Mouse (Mus musculus) bone marrow, adult 2 months (tissue): ENCODE results near the gene Gm49339. TPM values are rescaled to one million over a fixed set of nuclear protein-coding genes. Genes with fewer than 3 reads are reported as not detected.
"Not testable (repeated sequence)": the region's sequence is repeated elsewhere in the genome, so short reads cannot be mapped to it uniquely, and the experiment has no call there.

ENCODE experiments used
- H3K27ac ChIP-seq: fragments of 200-500 bp; 2 replicates; pipeline ENCODE4 v1.5.1; 2012; ENCODE audit warnings: low read depth, mild to moderate bottlenecking, control low read depth, inconsistent platforms, low read length; ENCODE audit not compliant: control insufficient read depth, poor library complexity, insufficient read depth
- H3K4me1 ChIP-seq: fragments of 200-500 bp; 2 replicates; pipeline ENCODE4 v1.6.1; 2011; ENCODE audit warnings: low read length; ENCODE audit not compliant: control insufficient read depth, insufficient read depth
- H3K4me3 ChIP-seq: fragments of 200-500 bp; replicated peaks from 2 replicates; pipeline ENCODE3; 2011; ENCODE audit warnings: mild to moderate bottlenecking, low read depth, low read length, control low read depth; ENCODE audit not compliant: control insufficient read depth
- CTCF ChIP-seq: fragments of 200-500 bp; IDR thresholded peaks from 2 replicates; pipeline ENCODE4 v1.5.1; 2011; ENCODE audit warnings: low read length, control low read depth; ENCODE audit not compliant: control insufficient read depth, insufficient read depth
- POLR2A ChIP-seq: fragments of 200-500 bp; IDR thresholded peaks from 2 replicates; pipeline ENCODE4 v1.6.1; 2011; ENCODE audit warnings: low read depth, mild to moderate bottlenecking, control low read depth, low read length, borderline replicate concordance; ENCODE audit not compliant: control insufficient read depth
- WGBS: fragments of 180-500 bp; shearing (Covaris S2); methylation state at CpG from one replicate; pipeline ENCODE4 v1.1.7; 2018; 5-methylcytosine and 5-hydroxymethylcytosine counted together
- polyA plus RNA-seq: library from polyadenylated mRNA; stranded (reverse); fragments of >200 nt; gene quantifications from 2 replicates; pipeline ENCODE4 v1.2.4, GENCODE M21; 2011; ENCODE audit warnings: low replicate concordance; ENCODE audit not compliant: missing spikeins, insufficient read depth, insufficient read length

The Gm49339 gene
- 3.0 TPM in 1 of 2 replicates, not detected in the other for polyA plus RNA-seq

GRCm38 (mm10) chr10:51480397-51480796, at the start of gene Gm49339, which contains the start of gene Lilr4b:
Gm49339 (plus strand) TSS chr10:51480612.
Lilr4b (plus strand) TSS chr10:51480632.
- H3K4me3 ChIP-seq, result peak within 1 kb of the TSS; percentile 53
- not testable (repeated sequence) for H3K27ac ChIP-seq, H3K4me1 ChIP-seq
- 3% methylated on average over 1 of the region's 3 CpGs for WGBS

DNA sequence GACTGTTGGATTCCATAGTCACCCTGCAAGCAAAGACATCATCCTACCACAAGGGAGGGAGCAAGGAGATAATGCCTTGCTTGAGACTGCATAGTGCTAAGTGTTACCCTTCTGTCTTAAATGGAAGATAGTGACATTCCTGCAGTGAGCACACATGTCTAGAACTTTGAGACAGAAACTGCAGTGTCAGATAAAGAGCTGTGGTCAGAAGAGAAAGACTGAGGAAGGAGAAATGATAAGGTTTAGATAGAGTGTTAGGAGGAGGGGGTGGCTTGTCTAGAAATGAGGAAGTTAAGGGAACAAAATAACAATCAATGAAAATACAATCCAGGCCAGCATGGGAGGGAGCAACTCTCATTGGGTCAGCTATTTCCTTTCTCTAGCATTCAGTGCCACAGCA, 47.5 kb upstream of the Gm49339 start:
- no peak overlapping the region for H3K27ac ChIP-seq
- H3K4me1 ChIP-seq, result no peaks in the 10 kb centered on the region; the same call in 1 of the 2 replicates
- no peak overlapping the region for H3K4me3 ChIP-seq
- TF ChIP-seq CTCF (no peak), POLR2A (no peak)

DNA sequence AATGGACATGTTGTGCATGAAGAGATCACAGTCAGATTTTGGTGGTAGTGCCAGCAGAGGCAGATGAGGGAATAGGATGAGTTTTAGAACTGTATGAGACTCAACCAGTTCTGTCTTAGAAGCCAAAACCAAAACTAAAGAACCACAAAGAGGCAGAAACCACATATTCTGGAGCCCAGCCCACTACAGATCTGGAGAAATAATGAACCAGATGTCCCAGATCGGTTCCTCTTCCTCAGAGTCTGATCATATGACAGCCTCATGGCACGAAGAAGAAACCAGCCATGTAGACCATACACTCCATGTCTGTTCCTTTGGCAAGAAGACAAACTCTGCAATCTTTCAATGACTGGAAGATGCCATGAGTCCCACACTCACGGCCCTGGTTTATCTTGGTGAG, 44.7 kb upstream of the Gm49339 start:
- whole genome bisulfite sequencing, result 22% methylated on average over 3 of the region's 3 CpGs
- no peak overlapping the region for H3K27ac ChIP-seq
- H3K4me3 ChIP-seq, result no peak overlapping the region
- TF ChIP-seq POLR2A, result no peak
- TF ChIP-seq CTCF, result no peak
- no peaks in the 10 kb centered on the region; the same call in 1 of the 2 replicates for H3K4me1 ChIP-seq

- no peak for TF ChIP-seq POLR2A
- no peak for TF ChIP-seq CTCF
- WGBS, result 69% methylated on average over 4 of the region's 4 CpGs
- Histone ChIP-seq H3K27ac (no peak overlapping the region), H3K4me1 (peaks cover 2% of the 10 kb centered on the region; the same call in 1 of the 2 replicates), H3K4me3 (no peak overlapping the region)
These were observed 28.8 kb upstream of the Gm49339 start for GRCm38 (mm10) chr10:51451610-51452009.

GRCm38 (mm10) chr10:51453616-51454298, 26.7 kb upstream of the Gm49339 start:
- Histone ChIP-seq H3K4me3 (no peak overlapping the region), H3K27ac (peak overlapping the region; percentile 58; the same call in 1 of the 2 replicates), H3K4me1 (peaks cover 2% of the 10 kb centered on the region; the same call in 1 of the 2 replicates)
- 6% methylated on average over 1 of the region's 1 CpGs for WGBS
- no peak for TF ChIP-seq CTCF
- TF ChIP-seq POLR2A, result no peak

- peak overlapping the region; percentile 58; the same call in 1 of the 2 replicates for H3K27ac ChIP-seq
- no peak overlapping the region for H3K4me3 ChIP-seq
- no peak for TF ChIP-seq POLR2A
- TF ChIP-seq CTCF, result no peak
- WGBS, result 0% methylated on average over 1 of the region's 1 CpGs
- peaks cover 2% of the 10 kb centered on the region; the same call in 1 of the 2 replicates for H3K4me1 ChIP-seq
These were observed 26.0 kb upstream of the Gm49339 start for GRCm38 (mm10) chr10:51454365-51454764.

- H3K4me3 ChIP-seq, result no peak overlapping the region
- WGBS, result 6% methylated on average over 1 of the region's 1 CpGs
- TF ChIP-seq POLR2A (no peak), CTCF (no peak)
- peaks cover 2% of the 10 kb centered on the region; the same call in 1 of the 2 replicates for H3K4me1 ChIP-seq
- H3K27ac ChIP-seq, result peak overlapping the region; percentile 84; the same call in 1 of the 2 replicates
These were observed 24.6 kb upstream of the Gm49339 start for GRCm38 (mm10) chr10:51455762-51456161.

DNA sequence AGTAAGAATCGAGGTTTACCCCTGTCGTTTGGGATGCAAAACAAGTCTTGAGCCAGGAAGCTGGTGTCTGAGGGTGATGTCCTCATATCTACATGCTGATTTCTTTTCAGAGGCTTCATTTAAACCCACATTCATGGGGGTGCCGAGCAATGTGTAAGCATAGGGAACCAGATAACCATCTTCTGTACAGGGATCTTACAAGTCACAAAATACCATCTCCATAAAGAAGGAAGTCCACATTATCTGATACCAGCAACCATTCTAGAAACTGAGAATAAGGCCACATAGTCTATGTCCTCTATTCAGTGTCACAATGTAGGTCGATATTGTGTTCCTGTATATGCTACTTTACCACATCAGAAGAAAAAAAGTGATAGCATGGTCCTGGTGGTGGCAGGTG, 24.0 kb upstream of the Gm49339 start:
- peak overlapping the region; percentile 84 for H3K27ac ChIP-seq
- 20% methylated on average over 4 of the region's 4 CpGs for WGBS
- H3K4me3 ChIP-seq, result no peak overlapping the region
- peaks cover 2% of the 10 kb centered on the region; the same call in 1 of the 2 replicates for H3K4me1 ChIP-seq
- TF ChIP-seq CTCF, result no peak
- TF ChIP-seq POLR2A, result no peak

GRCm38 (mm10) chr10:51463800-51464199, 16.6 kb upstream of the Gm49339 start:
- not testable (repeated sequence) for H3K27ac ChIP-seq, H3K4me3 ChIP-seq, H3K4me1 ChIP-seq
- WGBS, result 92% methylated on average over 4 of the region's 4 CpGs

GRCm38 (mm10) chr10:51490691-51491090, 10.3 kb downstream of the Gm49339 start, which contains the start of gene Lilrb4a:
Lilrb4a (plus strand) TSS chr10:51490956.
- not testable (repeated sequence) for H3K27ac ChIP-seq, H3K4me1 ChIP-seq
- no CpG with 5 or more reads among the region's 2 CpGs for WGBS
- peak within 1 kb of the TSS; percentile 63 for H3K4me3 ChIP-seq
